Mouse (Mus musculus) thymus, adult 2 months (tissue): ENCODE data around the gene 4833439L19Rik.

Experiments
- CTCF ChIP-seq: fragments of 200-500 bp; IDR thresholded peaks from 2 replicates; pipeline ENCODE4 v1.5.1; 2012; ENCODE audit warnings: mild to moderate bottlenecking, control low read depth, low read length, moderate library complexity, borderline replicate concordance; ENCODE audit not compliant: control insufficient read depth, poor library complexity, insufficient read depth; ENCODE audit errors: extremely low read depth
- POLR2A ChIP-seq: fragments of 200-500 bp; IDR thresholded peaks from 2 replicates; pipeline ENCODE4 v1.6.1; 2012; ENCODE audit warnings: mild to moderate bottlenecking, low read length, control low read depth, moderate library complexity; ENCODE audit not compliant: control insufficient read depth, poor library complexity, insufficient read depth; ENCODE audit errors: extremely low read depth

DNA sequence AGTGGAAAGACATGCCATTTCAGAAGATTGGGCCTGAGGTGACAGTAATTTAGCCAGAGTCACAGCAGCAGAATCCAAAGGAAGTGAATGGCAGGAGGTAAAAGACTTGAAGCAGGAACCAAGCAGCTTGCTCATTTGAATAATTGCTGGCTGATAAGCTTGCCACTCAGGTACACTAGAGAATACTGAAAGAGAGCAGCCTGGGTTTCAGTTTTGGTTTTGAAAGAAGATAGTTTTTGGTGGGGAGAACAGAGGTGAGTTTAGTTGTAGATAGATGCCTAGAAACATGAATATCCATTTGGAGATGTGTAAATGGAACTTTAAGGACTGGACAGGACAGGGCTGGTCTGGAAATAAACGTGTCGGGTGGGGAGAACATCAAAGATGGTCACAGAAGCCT, 63.9 kb downstream of the 4833439L19Rik start:
- TF ChIP-seq CTCF (no peak), POLR2A (no peak)
